Mouse (Mus musculus): ENCODE results near the gene Ugt1a10. TPM values are rescaled to one million over a fixed set of nuclear protein-coding genes. Genes with fewer than 3 reads are reported as not detected.
"Not testable (repeated sequence)": the region's sequence is repeated elsewhere in the genome, so short reads cannot be mapped to it uniquely, and the experiment has no call there.

Gene Ugt1a10
- not detected in 2 replicates for polyA plus RNA-seq (2016; fragmentation: Nextera tagmentation; extraction: Ambion mirVana)

GRCm38 (mm10) chr1:88055088-88055487 is at the start of gene Ugt1a10:
TSS of gene Ugt1a10 (plus strand) at chr1:88055388.
- Histone ChIP-seq H3K4me3 (no peak within 1 kb of the TSS), H3K9ac (replicated peaks) (no peak within 1 kb of the TSS), H3K27me3 (no peaks in the 10 kb centered on the region), H3K36me3 (no peaks in the 10 kb centered on the region), H3K4me1 (no peaks in the 10 kb centered on the region), H3K4me2 (replicated peaks) (no peak within 1 kb of the TSS), H3K27ac (replicated peaks) (no peak within 1 kb of the TSS), H3K9me3 (no peaks in the 10 kb centered on the region)
- WGBS = 96% methylated on average over 1 of the region's 1 CpGs
- no peak for ATAC-seq (ENCODE audit: low FRiP score, low read depth)

GRCm38 (mm10) chr1:88007692-88008210 is 47.4 kb upstream of the Ugt1a10 start:
- peaks cover 16% of the 10 kb centered on the region; the same call in 1 of the 2 replicates for H3K36me3 ChIP-seq
- H3K9ac ChIP-seq (replicated peaks) = peak overlapping the region; percentile 84
- no peaks in the 10 kb centered on the region for H3K27me3 ChIP-seq
- H3K4me3 ChIP-seq = peak overlapping the region; percentile 78
- peak overlapping the region; percentile 93 for H3K27ac ChIP-seq (replicated peaks)
- WGBS = 2% methylated on average over 5 of the region's 5 CpGs
- H3K4me2 ChIP-seq (replicated peaks) = peak overlapping the region; percentile 65
- ATAC-seq (ENCODE audit: low FRiP score, low read depth) = peak; percentile 55
- peaks cover 16% of the 10 kb centered on the region for H3K4me1 ChIP-seq
- no peaks in the 10 kb centered on the region for H3K9me3 ChIP-seq

- Histone ChIP-seq H3K27me3 (no peaks in the 10 kb centered on the region), H3K9ac (replicated peaks) (peak within 1 kb of the TSS; percentile 84), H3K4me3 (peak within 1 kb of the TSS; percentile 78), H3K27ac (replicated peaks) (peak within 1 kb of the TSS; percentile 93), H3K9me3 (no peaks in the 10 kb centered on the region), H3K4me2 (replicated peaks) (peak within 1 kb of the TSS; percentile 65), H3K36me3 (peaks cover 16% of the 10 kb centered on the region; the same call in 1 of the 2 replicates), H3K4me1 (peaks cover 16% of the 10 kb centered on the region)
- WGBS = under 1% methylated on average over 45 of the region's 45 CpGs
- ATAC-seq (ENCODE audit: low FRiP score, low read depth) = peak; percentile 96
These were observed 46.9 kb upstream of the Ugt1a10 start, which contains the start of gene Usp40 for GRCm38 (mm10) chr1:88008211-88008697. TSS of gene Usp40 (minus strand) at chr1:88008551.

- Histone ChIP-seq H3K4me1 (peaks cover 16% of the 10 kb centered on the region), H3K27ac (replicated peaks) (no peak overlapping the region), H3K4me2 (replicated peaks) (peak overlapping the region; percentile 65), H3K27me3 (no peaks in the 10 kb centered on the region), H3K9ac (replicated peaks) (peak overlapping the region; percentile 84; the same call in 1 of the 2 replicates), H3K36me3 (peaks cover 11% of the 10 kb centered on the region; the same call in 1 of the 2 replicates), H3K4me3 (peak overlapping the region; percentile 78), H3K9me3 (no peaks in the 10 kb centered on the region)
- peak; percentile 47 for ATAC-seq (ENCODE audit: low FRiP score, low read depth)
- WGBS = 57% methylated on average over 4 of the region's 4 CpGs
These were observed 46.5 kb upstream of the Ugt1a10 start for GRCm38 (mm10) chr1:88008735-88009134.

GRCm38 (mm10) chr1:88009521-88009920 is 45.7 kb upstream of the Ugt1a10 start:
- no peaks in the 10 kb centered on the region for H3K9me3 ChIP-seq
- no peak for ATAC-seq (ENCODE audit: low FRiP score, low read depth)
- no peaks in the 10 kb centered on the region for H3K27me3 ChIP-seq
- H3K4me3 ChIP-seq = no peak overlapping the region
- 73% methylated on average over 3 of the region's 3 CpGs for WGBS
- H3K27ac ChIP-seq (replicated peaks) = no peak overlapping the region
- no peak overlapping the region for H3K4me2 ChIP-seq (replicated peaks)
- peaks cover 7% of the 10 kb centered on the region; the same call in 1 of the 2 replicates for H3K36me3 ChIP-seq
- no peak overlapping the region for H3K9ac ChIP-seq (replicated peaks)
- H3K4me1 ChIP-seq = peaks cover 16% of the 10 kb centered on the region

- Histone ChIP-seq H3K27ac (replicated peaks) (no peak overlapping the region), H3K9ac (replicated peaks) (no peak overlapping the region), H3K27me3 (no peaks in the 10 kb centered on the region), H3K36me3 (no peaks in the 10 kb centered on the region), H3K4me3 (no peak overlapping the region), H3K9me3 (no peaks in the 10 kb centered on the region), H3K4me2 (replicated peaks) (no peak overlapping the region), H3K4me1 (peaks cover 2% of the 10 kb centered on the region; the same call in 1 of the 2 replicates)
- WGBS = 80% methylated on average over 3 of the region's 3 CpGs
- ATAC-seq (ENCODE audit: low FRiP score, low read depth) = no peak
These were observed 41.5 kb upstream of the Ugt1a10 start for GRCm38 (mm10) chr1:88013726-88014125.

GRCm38 (mm10) chr1:88014194-88014593 is 41.0 kb upstream of the Ugt1a10 start:
- Histone ChIP-seq H3K4me1 (no peaks in the 10 kb centered on the region), H3K4me3 (no peak overlapping the region)
- WGBS = 91% methylated on average over 4 of the region's 4 CpGs

GRCm38 (mm10) chr1:88014671-88015070 is 40.5 kb upstream of the Ugt1a10 start:
- 94% methylated on average over 4 of the region's 4 CpGs for WGBS
- H3K27me3 ChIP-seq = no peaks in the 10 kb centered on the region

More at GRCm38 (mm10) chr1:88014194-88014593, 41.0 kb upstream of the Ugt1a10 start:
- Histone ChIP-seq H3K9me3 (no peaks in the 10 kb centered on the region), H3K27ac (replicated peaks) (no peak overlapping the region), H3K27me3 (no peaks in the 10 kb centered on the region), H3K9ac (replicated peaks) (no peak overlapping the region), H3K36me3 (no peaks in the 10 kb centered on the region), H3K4me2 (replicated peaks) (no peak overlapping the region)
- no peak for ATAC-seq (ENCODE audit: low FRiP score, low read depth)

GRCm38 (mm10) chr1:88015371-88015770 is 39.8 kb upstream of the Ugt1a10 start:
- Histone ChIP-seq H3K4me3 (no peak overlapping the region), H3K27me3 (no peaks in the 10 kb centered on the region), H3K9ac (replicated peaks) (no peak overlapping the region), H3K4me2 (replicated peaks) (no peak overlapping the region), H3K4me1 (no peaks in the 10 kb centered on the region), H3K36me3 (no peaks in the 10 kb centered on the region), H3K27ac (replicated peaks) (no peak overlapping the region), H3K9me3 (no peaks in the 10 kb centered on the region)
- 93% methylated on average over 6 of the region's 6 CpGs for WGBS
- ATAC-seq (ENCODE audit: low FRiP score, low read depth) = no peak

More at GRCm38 (mm10) chr1:88014671-88015070, 40.5 kb upstream of the Ugt1a10 start:
- H3K4me2 ChIP-seq (replicated peaks) = no peak overlapping the region
- no peak overlapping the region for H3K9ac ChIP-seq (replicated peaks)
- no peaks in the 10 kb centered on the region for H3K9me3 ChIP-seq
- H3K36me3 ChIP-seq = no peaks in the 10 kb centered on the region
- no peaks in the 10 kb centered on the region for H3K4me1 ChIP-seq
- H3K27ac ChIP-seq (replicated peaks) = no peak overlapping the region
- ATAC-seq (ENCODE audit: low FRiP score, low read depth) = no peak
- no peak overlapping the region for H3K4me3 ChIP-seq

- H3K27ac ChIP-seq (replicated peaks); ATAC-seq (ENCODE audit: low FRiP score, low read depth); H3K9me3 ChIP-seq; H3K4me2 ChIP-seq (replicated peaks); H3K4me3 ChIP-seq; H3K27me3 ChIP-seq; H3K36me3 ChIP-seq; H3K9ac ChIP-seq (replicated peaks); H3K4me1 ChIP-seq: not testable (repeated sequence)
- 75% methylated on average over 3 of the region's 3 CpGs for WGBS
These were observed 29.9 kb upstream of the Ugt1a10 start for GRCm38 (mm10) chr1:88025244-88025643.

- WGBS = 50% methylated on average over 1 of the region's 2 CpGs
- not testable (repeated sequence) for H3K36me3 ChIP-seq; H3K4me1 ChIP-seq; ATAC-seq (ENCODE audit: low FRiP score, low read depth); H3K4me2 ChIP-seq (replicated peaks); H3K4me3 ChIP-seq; H3K9me3 ChIP-seq; H3K27me3 ChIP-seq; H3K9ac ChIP-seq (replicated peaks); H3K27ac ChIP-seq (replicated peaks)
These were observed 12.1 kb upstream of the Ugt1a10 start for GRCm38 (mm10) chr1:88043044-88043443.

- H3K4me1 ChIP-seq; H3K36me3 ChIP-seq; H3K9me3 ChIP-seq; H3K9ac ChIP-seq (replicated peaks); H3K4me3 ChIP-seq; H3K27ac ChIP-seq (replicated peaks); ATAC-seq (ENCODE audit: low FRiP score, low read depth); H3K4me2 ChIP-seq (replicated peaks); H3K27me3 ChIP-seq: not testable (repeated sequence)
- WGBS = 73% methylated on average over 4 of the region's 5 CpGs
These were observed 10.3 kb upstream of the Ugt1a10 start for GRCm38 (mm10) chr1:88044832-88045437.
